Mouse (Mus musculus) lung, adult 2 months (tissue): ENCODE results near the gene Hrg. TPM values are rescaled to one million over a fixed set of nuclear protein-coding genes. Genes with fewer than 3 reads are reported as not detected.
"Not testable (repeated sequence)": the region's sequence is repeated elsewhere in the genome, so short reads cannot be mapped to it uniquely, and the experiment has no call there.

Source experiments
- DNase-seq: peaks from one replicate; pipeline ENCODE4 v3.0.0; 2022
- H3K4me1 ChIP-seq: fragments of 200-500 bp; 2 replicates; pipeline ENCODE4 v1.6.1; 2011; ENCODE audit warnings: low read length; ENCODE audit not compliant: control insufficient read depth, insufficient read depth
- H3K4me3 ChIP-seq: fragments of 200-500 bp; replicated peaks from 2 replicates; pipeline ENCODE3; 2011; ENCODE audit warnings: low read depth, mild to moderate bottlenecking, control low read depth, low read length; ENCODE audit errors: extremely low read depth
- CTCF ChIP-seq: fragments of 200-500 bp; IDR thresholded peaks from 2 replicates; pipeline ENCODE4 v1.5.1; 2011; ENCODE audit warnings: mild to moderate bottlenecking, low read length, control low read depth; ENCODE audit not compliant: insufficient read depth
- POLR2A ChIP-seq: fragments of 200-500 bp; IDR thresholded peaks from 2 replicates; pipeline ENCODE4 v1.6.1; 2011; ENCODE audit warnings: low read depth, mild to moderate bottlenecking, control low read depth, low read length, borderline replicate concordance; ENCODE audit errors: extremely low read depth
- WGBS: fragments of 180-500 bp; shearing (Covaris S2); methylation state at CpG from one replicate; pipeline ENCODE4 v1.1.7; 2018; 5-methylcytosine and 5-hydroxymethylcytosine counted together
- polyA plus RNA-seq: library from polyadenylated mRNA; depleted of rRNA; stranded (reverse); fragments of >200 nt; gene quantifications from 2 replicates; pipeline ENCODE4 v1.2.3, GENCODE M21; 2012

Hrg gene
- polyA plus RNA-seq, 1 experiment, result 0.22 TPM

DNA sequence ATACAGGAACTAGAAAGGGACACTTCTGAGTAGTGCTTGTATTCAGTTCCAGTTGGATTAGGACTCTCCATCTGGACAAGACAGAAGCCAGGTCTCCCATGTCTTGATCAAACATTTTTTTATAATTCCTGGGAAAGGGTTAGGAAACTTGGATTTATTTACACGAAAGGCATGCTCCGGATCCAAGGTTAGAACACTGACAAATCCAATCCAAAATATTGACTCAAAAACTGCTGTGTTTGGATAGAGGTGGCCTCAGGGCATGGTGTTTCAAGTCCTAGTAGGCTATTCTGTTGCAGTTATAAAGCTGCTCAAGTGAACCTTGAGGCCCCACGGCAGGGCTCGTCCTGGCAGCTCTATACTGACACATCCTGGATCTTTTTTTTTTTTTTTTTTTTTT is 28.4 kb upstream of the Hrg start:
- WGBS, result 67% methylated on average over 4 of the region's 4 CpGs
- no peak for DNase-seq
- TF ChIP-seq CTCF, result no peak
- TF ChIP-seq POLR2A, result no peak

DNA sequence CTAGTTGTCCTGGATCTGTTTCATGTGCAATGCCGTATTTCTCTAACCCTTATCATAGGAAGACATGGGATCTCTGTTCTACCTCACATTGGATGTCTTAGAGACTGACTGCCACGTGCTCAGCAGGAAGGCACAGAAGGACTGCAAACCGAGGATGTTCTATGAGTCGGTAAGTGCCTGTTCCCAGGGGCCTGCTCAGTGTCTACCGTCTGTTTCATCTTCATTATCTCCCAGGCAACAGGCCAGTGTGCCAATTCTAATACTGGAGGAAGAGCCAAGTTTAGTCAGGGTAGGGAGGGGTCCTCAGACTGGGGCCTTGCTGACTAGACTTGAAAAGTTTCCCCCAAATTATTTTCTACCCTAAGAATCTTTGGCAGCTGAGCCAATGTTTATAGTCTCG is 21.3 kb upstream of the Hrg start:
- no peak for DNase-seq
- Histone ChIP-seq H3K4me1 (no peaks in the 10 kb centered on the region), H3K4me3 (no peak overlapping the region)
- WGBS, result 61% methylated on average over 6 of the region's 6 CpGs
- TF ChIP-seq CTCF (no peak), POLR2A (no peak)

More for the DNA sequence above, 28.4 kb upstream of the Hrg start:
- no peaks in the 10 kb centered on the region for H3K4me1 ChIP-seq
- H3K4me3 ChIP-seq, result no peak overlapping the region

DNA sequence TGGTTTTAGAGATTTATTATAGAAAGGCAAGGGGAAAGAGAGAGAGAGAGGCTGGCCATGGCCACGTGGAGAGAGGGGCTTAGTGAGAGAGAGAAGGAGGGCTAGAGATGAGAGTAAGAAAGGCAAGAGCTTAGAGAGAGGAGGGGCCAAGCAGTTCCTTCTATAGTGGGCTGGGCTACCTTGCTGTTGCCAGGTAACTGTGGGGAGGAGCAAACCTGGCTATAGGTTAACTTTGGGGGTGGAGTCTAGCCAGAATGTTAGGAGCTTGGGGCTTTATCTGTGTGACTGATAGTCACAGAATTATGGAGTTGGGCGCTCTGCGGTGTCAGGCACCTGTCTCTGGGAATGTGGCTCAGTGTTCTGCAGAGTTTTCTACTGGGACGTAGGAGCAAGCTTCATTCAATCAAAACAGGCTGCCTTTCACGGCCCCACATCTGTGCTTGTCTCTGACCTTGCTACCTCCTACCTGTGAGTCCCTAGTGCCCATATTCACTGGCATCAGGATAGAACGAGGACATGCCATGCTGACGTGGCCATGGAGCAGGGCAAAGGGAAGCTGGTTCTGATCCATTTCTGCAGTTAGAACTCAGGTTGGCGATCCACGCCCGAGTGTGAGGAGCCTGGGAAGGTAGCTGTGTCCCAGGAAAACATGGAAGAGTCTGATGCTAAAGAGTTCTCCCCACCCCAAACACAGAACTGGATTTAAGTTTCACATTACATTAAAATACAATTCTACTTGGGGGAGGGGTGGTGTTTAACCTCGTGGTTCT is 19.3 kb upstream of the Hrg start:
- TF ChIP-seq POLR2A (no peak), CTCF (no peak)
- WGBS, result 82% methylated on average over 11 of the region's 11 CpGs
- no peak for DNase-seq
- Histone ChIP-seq H3K4me1 (no peaks in the 10 kb centered on the region), H3K4me3 (no peak overlapping the region)

DNA sequence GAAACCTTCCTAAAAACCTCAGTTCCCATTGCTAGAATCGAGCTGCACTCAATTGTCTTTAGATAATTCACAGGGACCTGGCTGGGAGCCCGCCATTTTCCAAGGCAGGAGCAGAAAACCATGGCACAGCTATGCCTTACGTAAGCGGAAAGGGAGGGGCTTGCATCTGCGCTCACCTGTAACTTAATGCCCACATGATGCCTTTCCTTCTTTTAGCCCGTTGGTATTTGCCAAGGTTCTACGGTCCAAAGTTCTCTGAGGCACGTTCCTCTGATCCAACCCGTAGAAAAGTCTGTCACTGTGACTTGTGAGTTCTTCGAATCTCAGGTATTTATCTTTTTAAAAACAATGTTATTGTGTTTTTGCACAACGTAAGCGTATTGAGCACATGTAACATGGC is 13.2 kb upstream of the Hrg start:
- 86% methylated on average over 12 of the region's 12 CpGs for WGBS
- DNase-seq, result no peak
- Histone ChIP-seq H3K4me3 (no peak overlapping the region), H3K4me1 (no peaks in the 10 kb centered on the region)
- TF ChIP-seq POLR2A (no peak), CTCF (no peak)

DNA sequence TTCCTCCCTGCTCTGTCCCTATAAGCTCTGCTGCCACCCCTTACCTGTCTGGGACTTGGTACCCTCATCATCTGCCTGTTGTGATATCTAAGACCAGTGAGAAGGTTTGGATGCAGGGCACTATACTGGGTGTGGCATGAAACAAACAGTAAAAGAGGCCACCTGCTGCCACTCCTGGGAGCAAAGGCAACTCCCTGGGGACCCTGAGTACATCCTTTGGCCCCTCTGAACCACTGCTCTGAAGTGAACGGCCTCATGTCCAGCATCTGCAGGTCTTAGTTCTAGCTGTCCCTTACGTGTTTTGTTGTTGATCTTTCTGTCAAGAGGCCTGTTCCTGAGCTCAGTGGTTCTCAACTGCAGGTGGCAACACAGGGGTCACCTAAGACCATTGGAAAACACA is 12.3 kb upstream of the Hrg start:
- no peak for TF ChIP-seq CTCF
- no peak for TF ChIP-seq POLR2A
- DNase-seq, result no peak
- Histone ChIP-seq H3K4me3 (no peak overlapping the region), H3K4me1 (no peaks in the 10 kb centered on the region)
- 55% methylated on average over 2 of the region's 2 CpGs for WGBS

DNA sequence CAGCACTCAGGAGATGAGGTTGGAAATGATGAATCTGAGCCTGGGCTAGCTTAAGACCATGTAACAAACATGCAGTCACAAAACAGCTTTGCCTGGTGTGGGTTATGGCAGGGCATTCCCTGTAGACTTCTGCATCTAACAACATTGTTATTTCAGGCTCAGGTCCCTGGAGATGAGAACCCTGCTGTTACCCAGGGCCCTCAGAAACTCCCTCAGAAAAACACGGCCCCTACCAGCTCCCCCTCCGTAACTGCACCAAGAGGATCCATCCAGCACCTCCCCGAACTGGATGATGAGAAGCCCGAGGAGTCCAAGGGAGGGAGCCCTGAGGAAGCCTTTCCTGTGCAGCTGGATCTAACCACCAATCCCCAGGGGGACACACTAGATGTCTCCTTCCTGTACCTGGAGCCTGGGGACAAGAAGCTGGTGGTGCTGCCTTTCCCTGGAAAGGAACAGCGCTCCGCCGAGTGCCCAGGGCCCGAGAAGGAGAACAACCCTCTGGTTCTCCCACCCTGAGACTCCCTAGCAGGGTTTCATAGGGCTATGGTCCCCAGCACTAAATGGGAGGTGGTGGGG is 11.7 kb upstream of the Hrg start:
- no peak overlapping the region for H3K4me3 ChIP-seq
- TF ChIP-seq POLR2A (no peak), CTCF (no peak)
- 75% methylated on average over 8 of the region's 8 CpGs for WGBS
- H3K4me1 ChIP-seq, result no peaks in the 10 kb centered on the region
- DNase-seq, result no peak

DNA sequence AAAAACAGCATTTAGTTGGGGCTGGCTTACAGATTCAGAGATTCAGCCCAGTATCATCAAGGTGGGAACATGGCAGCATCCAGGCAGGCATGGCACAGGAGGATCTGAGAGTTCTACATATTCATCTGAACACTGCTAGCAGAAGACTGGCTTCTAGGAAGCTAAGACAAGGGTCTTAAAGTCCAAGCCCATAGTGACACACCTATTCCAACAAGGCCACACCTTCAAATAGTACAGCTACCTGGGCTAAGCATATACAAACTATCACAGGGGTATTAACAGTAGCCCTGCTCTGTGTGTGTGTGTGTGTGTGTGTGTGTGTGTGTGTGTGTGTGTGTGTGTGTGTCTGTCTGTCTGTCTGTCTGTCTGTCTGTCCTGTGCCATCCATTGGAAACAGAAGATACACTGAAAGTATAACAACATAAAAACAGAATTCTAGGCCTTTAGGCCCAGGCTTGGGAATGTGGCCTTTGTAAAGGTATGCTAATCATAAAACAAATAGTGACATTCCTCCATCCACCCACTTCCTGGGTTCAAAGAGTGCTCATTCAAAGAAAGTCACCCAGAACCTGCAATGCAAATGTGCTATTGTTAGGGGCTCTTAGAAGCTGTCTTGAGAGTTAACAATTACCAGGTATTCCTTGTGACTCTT is 8.9 kb upstream of the Hrg start:
- DNase-seq, H3K4me3 ChIP-seq, H3K4me1 ChIP-seq: not testable (repeated sequence)

DNA sequence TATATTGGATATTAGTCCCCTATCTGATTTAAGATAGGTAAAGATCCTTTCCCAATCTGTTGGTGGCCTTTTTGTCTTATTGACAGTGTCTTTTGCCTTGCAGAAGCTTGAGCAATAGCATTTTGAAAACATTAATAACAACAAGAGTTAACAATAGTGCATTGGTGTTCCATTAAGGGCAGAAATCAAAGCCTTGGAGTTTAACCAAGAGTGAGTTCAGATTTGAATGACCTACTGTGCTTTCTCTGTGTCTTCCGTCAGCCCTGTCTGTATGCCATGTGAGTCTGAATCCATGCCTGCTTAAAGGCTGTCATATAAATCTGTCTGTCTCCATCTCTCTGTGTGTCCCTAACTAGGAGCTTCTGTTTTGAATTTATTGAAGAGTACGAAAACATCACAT is 3.5 kb upstream of the Hrg start:
- Histone ChIP-seq H3K4me1 (no peaks in the 10 kb centered on the region), H3K4me3 (no peak overlapping the region)
- TF ChIP-seq POLR2A (no peak), CTCF (no peak)
- no peak for DNase-seq
- 88% methylated on average over 2 of the region's 2 CpGs for WGBS

DNA sequence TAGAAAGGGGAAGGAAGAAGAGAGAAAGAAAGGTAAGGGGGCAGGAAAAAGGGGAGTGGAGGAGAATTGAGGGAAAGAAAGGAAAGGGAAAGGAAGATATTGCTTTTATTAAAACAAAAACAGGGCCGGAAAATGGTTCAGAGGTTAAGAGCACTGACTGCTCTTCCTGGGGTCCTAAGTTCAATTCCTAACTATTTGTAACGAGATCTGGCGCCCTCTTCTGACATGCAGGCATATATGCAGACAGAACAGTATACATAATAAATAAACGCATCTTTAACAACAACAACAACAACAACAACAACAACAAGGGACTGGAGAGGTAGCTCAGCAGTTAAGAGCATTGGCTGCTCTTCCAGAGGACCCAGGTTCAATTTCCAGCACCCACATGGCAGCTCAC is 2.2 kb downstream of the Hrg start:
- no peak for DNase-seq
- TF ChIP-seq CTCF (no peak), POLR2A (no peak)
- Histone ChIP-seq H3K4me1 (no peaks in the 10 kb centered on the region), H3K4me3 (no peak overlapping the region)
- WGBS, result 33% methylated on average over 4 of the region's 4 CpGs
